Mouse (Mus musculus) kidney, postnatal 10 days (tissue): ENCODE results near the gene Ercc6l2.
"Not testable (repeated sequence)": the region's sequence is repeated elsewhere in the genome, so short reads cannot be mapped to it uniquely, and the experiment has no call there.

ENCODE experiments used
- DNase-seq: peaks from one replicate; pipeline ENCODE4 v3.0.0; 2021; ENCODE audit warnings: mixed read lengths

The Ercc6l2 gene

GRCm38 (mm10) chr13:63885532-63885949 lies 70.5 kb downstream of the Ercc6l2 start:
- DNase-seq = no peak

GRCm38 (mm10) chr13:63886429-63887052 lies 71.5 kb downstream of the Ercc6l2 start:
- no peak for DNase-seq

- DNase-seq = peak; percentile 32
These were observed 85.8 kb downstream of the Ercc6l2 start for GRCm38 (mm10) chr13:63900679-63901302.

GRCm38 (mm10) chr13:63901303-63901713 lies 86.3 kb downstream of the Ercc6l2 start:
- DNase-seq = peak; percentile 80

- DNase-seq = peak; percentile 69
These were observed 86.9 kb downstream of the Ercc6l2 start for GRCm38 (mm10) chr13:63901714-63902597.

- DNase-seq = peak; percentile 39
These were observed 91.5 kb downstream of the Ercc6l2 start for GRCm38 (mm10) chr13:63906516-63906915.

GRCm38 (mm10) chr13:63907437-63907836 lies 92.4 kb downstream of the Ercc6l2 start:
- DNase-seq = no peak

- DNase-seq = no peak
These were observed 95.2 kb downstream of the Ercc6l2 start for GRCm38 (mm10) chr13:63910141-63910804.

- DNase-seq = no peak
These were observed 96.6 kb downstream of the Ercc6l2 start for GRCm38 (mm10) chr13:63911617-63912016.

GRCm38 (mm10) chr13:63913136-63913535 lies 98.1 kb downstream of the Ercc6l2 start:
- no peak for DNase-seq

GRCm38 (mm10) chr13:63915176-63915575 lies 100.1 kb downstream of the Ercc6l2 start:
- DNase-seq = no peak

- no peak for DNase-seq
These were observed 100.6 kb downstream of the Ercc6l2 start for GRCm38 (mm10) chr13:63915684-63916083.

GRCm38 (mm10) chr13:63916568-63916967 lies 101.5 kb downstream of the Ercc6l2 start:
- DNase-seq = no peak

- peak; percentile 79 for DNase-seq
These were observed 102.2 kb downstream of the Ercc6l2 start for GRCm38 (mm10) chr13:63917198-63917767.

- DNase-seq = peak; percentile 78
These were observed 103.0 kb downstream of the Ercc6l2 start for GRCm38 (mm10) chr13:63917776-63918621.

- peak; percentile 73 for DNase-seq
These were observed 103.8 kb downstream of the Ercc6l2 start for GRCm38 (mm10) chr13:63918733-63919422.

GRCm38 (mm10) chr13:63924036-63924435 lies 109.0 kb downstream of the Ercc6l2 start:
- DNase-seq = not testable (repeated sequence)

GRCm38 (mm10) chr13:63927326-63927725 lies 112.3 kb downstream of the Ercc6l2 start:
- DNase-seq = no peak

GRCm38 (mm10) chr13:63929351-63929750 lies 114.3 kb downstream of the Ercc6l2 start:
- DNase-seq = peak; percentile 49

GRCm38 (mm10) chr13:63929917-63930515 lies 115.0 kb downstream of the Ercc6l2 start:
- DNase-seq = no peak

- DNase-seq = no peak
These were observed 115.5 kb downstream of the Ercc6l2 start for GRCm38 (mm10) chr13:63930525-63930924.
